Mouse (Mus musculus): ENCODE measurements around the gene Ppef1. TPM values are rescaled to one million over a fixed set of nuclear protein-coding genes. Genes with fewer than 3 reads are reported as not detected.

Gene Ppef1
- polyA plus RNA-seq, 1 experiment, result not detected

DNA sequence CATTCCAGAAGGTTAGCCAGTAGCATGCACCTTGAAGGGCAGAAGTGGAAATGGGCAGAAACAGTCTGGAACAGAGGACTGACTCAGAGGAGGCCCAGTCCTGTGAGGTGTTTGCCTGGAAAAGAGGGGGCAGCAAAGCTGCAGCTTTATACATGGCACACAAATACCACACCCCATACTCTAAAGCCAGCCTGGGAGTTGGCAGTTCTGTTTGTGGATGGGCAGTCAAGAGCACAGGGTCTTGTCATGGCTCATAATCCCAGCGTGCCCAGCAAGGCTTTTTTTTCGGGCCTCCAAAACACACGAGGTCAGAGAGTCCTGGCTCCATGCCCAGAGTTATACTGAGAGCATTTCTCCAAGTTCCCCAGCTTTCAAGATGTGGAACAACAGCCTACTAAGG is 134.5 kb downstream of the Ppef1 start:
- no peak for DNase-seq (ENCODE audit: low read depth, low spot score)
- WGBS, result 22% methylated on average over 3 of the region's 3 CpGs

DNA sequence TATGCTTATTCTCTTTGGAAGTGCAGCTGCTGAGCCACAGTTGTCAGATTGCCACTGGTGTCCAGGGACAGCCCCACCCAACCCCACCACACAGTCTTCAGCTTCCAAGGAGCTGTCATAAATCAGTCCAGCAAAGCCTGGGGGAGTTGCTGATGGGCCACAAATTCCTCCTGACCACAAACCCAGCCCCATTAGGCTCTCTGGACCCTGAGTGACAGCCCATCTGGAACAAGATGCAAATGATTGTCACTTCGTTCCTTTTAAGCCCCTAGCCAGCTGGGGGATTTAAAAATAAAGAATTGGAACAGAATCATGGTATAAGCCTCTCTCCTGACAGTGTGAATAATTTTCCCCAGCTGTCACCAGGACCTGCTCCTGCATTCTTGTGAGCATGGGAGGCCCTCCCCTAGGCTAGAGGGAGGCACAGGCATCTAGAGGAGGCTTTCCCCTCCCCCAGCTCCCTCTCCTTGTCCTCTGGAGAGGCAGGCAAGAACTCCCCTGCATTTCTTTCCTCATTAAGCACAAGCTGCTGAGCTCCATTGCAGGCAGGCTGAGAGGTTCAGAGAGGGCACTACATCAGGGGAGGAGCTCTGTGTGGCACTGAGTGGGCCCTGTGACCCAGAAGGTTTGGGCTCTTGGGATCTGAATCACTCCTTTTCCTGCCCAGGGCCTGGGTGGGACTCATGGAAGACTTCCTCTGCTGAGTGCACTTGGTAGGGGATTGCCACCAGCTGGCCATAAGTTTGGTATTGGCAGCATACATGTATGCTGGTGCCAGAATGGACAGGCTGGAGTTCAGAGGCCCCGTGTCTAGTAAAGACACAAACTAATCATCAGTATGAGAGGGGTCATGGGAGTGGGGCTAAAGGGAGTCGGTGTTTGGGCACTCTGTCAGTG is 136.8 kb downstream of the Ppef1 start:
- no peak for DNase-seq (ENCODE audit: low read depth, low spot score)
- WGBS, result 40% methylated on average over 3 of the region's 3 CpGs

DNA sequence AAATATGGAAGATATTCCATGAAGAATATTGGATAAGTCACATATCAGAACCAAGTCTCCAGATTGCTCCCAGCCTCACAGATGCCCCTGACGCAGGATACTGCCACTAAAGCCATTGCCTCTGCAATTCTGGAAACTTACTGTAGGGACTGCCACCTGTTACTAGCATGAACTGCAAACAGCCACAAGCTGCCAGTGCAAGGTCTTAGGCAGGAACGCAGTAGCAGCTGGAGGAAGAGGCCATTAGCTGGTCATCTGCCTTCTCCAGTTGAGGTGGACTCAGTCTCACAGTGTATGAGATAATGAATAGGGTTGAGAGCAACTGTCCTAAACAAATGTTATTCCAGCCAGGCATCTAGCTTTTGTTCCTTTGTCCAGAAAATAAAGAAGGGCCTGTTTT is 137.5 kb downstream of the Ppef1 start:
- WGBS, result 82% methylated on average over 2 of the region's 2 CpGs
- DNase-seq (ENCODE audit: low read depth, low spot score), result no peak

- WGBS, result 83% methylated on average over 6 of the region's 6 CpGs
- DNase-seq (ENCODE audit: low read depth, low spot score), result no peak
Measured at GRCm38 (mm10) chrX:160592933-160593332, 142.6 kb downstream of the Ppef1 start.

DNA sequence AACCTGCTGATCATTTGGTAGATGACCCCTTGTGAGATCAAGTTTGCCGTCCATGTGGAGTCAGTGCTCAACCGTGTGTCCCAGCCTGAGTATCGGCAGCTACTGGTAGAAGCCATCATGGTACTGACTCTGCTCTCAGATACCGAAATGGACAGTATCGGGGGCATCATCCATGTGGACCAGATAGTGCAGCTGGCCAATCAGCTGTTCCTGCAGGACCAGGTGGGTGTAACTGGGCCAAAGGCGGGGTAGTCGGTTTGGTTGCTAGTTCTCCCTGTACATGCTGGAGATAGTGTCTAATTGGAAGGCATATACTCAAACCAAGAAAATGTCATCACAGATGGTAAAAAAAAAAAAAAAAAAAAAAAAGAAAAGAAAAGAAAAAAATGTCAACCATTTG is 145.4 kb downstream of the Ppef1 start:
- no peak for DNase-seq (ENCODE audit: low read depth, low spot score)
- WGBS, result 98% methylated on average over 7 of the region's 7 CpGs

DNA sequence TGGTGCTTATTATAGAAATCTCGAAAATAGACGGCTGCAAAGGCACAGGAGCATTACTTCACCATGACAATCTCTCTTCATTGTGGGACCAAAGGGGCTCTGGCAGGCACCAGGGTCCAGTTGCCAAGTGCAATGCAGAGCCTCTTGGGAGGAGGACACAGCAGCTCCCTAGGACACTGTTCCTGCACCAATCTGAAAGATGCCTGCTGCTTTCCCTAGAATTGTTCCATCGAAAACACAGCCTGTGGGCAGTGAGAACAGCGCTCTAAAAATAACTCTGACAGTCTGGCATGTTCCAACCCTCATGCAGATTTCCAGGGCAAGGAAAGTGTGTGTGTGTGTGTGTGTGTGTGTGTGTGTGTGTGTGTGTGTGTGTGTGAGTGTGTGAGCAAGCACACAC is 147.0 kb downstream of the Ppef1 start:
- no peak for DNase-seq (ENCODE audit: low read depth, low spot score)
- 76% methylated on average over 4 of the region's 4 CpGs for WGBS

DNA sequence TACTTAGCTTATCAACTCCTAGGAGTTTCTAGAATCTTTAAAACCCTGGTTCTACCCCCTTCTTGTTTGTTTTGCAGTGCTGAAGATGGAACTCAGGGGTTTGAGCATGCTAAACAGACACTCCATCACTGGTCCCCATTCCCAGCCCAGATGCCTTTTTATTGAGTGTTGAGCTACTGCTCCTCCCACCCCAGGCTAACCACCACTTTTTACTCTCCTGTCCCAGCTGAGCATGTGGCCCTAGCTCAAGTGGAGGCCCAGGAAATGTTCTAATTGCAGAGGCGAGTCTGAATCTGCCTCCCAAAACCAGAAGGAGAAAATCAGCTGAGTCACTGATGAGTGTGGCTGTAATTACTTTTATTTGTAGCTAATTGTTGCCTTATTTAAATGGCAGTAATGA is 150.5 kb downstream of the Ppef1 start:
- DNase-seq (ENCODE audit: low read depth, low spot score), result no peak

DNA sequence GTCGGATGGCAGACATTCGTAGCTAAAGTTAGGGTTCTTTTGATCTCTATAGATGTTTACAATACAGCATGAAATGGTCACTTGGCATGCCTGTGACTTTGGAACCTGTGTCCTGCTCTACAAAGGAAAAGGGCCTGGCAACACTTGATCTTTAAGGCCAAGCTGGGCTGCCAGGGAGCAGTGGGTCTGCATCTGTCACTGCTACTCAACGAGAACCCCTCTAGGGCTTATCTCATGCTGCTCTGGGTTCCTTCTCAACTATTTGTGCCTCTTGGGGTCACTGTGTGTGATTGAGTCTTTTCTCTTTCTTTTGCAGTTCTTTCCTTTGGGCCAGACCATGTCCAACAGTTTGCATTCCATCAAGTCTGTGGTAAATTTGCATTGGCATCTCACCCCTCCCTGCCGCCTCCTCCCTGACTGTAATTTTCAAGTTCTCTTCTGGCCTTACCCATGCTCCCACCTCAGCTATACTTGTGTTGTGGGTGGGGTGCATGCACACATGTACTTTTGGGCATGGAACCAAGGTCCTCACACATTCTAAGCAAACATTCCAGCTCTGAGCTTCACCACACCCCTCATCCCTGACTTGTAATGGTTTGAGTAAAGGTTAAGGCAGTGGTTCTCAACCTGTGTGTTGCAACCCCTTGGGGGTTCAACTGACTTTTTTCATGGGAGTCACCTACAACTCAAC is 151.3 kb downstream of the Ppef1 start:
- no peak for DNase-seq (ENCODE audit: low read depth, low spot score)
- WGBS, result 82% methylated on average over 4 of the region's 4 CpGs

More for the DNA sequence above, 150.5 kb downstream of the Ppef1 start:
- 70% methylated on average over 1 of the region's 1 CpGs for WGBS

GRCm38 (mm10) chrX:160583589-160583988 is 152.0 kb downstream of the Ppef1 start:
- WGBS, result 67% methylated on average over 5 of the region's 5 CpGs
- DNase-seq (ENCODE audit: low read depth, low spot score), result no peak

Other genes with a start within 250 kb of the Ppef1 start
- 4.7 and 7.9 TPM in 2 replicates for gene Phka2, start 233.6 kb downstream of the Ppef1 start, polyA plus RNA-seq (2012; rRNA removed)
- not detected in 2 replicates for gene Rs1, start 32.2 kb upstream of the Ppef1 start, polyA plus RNA-seq (2012; rRNA removed)
- gene Gja6, start 171.3 kb upstream of the Ppef1 start, polyA plus RNA-seq (2012; rRNA removed), result 0.07 TPM in 1 of 2 replicates, not detected in the other